Mouse (Mus musculus) intestine, postnatal 0 days (tissue): ENCODE measurements around the gene Tgfbr1. TPM values are rescaled to one million over a fixed set of nuclear protein-coding genes. Genes with fewer than 3 reads are reported as not detected.

Experiments used
- ATAC-seq: fragments of 200-750 bp; cut with Nextera tagmentation; 2 replicates; pipeline ENCODE4 v1.8.0; 2017; ENCODE audit warnings: mild to moderate bottlenecking, moderate TSS enrichment, moderate library complexity
- H3K27ac ChIP-seq: fragments of 300-500 bp; sonication (generic); 2 replicates; pipeline ENCODE4 v1.5.1; 2014; ENCODE audit warnings: mild to moderate bottlenecking, low read depth, low read length, moderate library complexity
- H3K27me3 ChIP-seq: fragments of 300-500 bp; sonication (generic); replicated peaks from 2 replicates; pipeline ENCODE4 v1.6.1; 2014; ENCODE audit warnings: low read length, mixed read lengths; ENCODE audit not compliant: control insufficient read depth, insufficient read depth
- H3K36me3 ChIP-seq: fragments of 300-500 bp; sonication (generic); 2 replicates; pipeline ENCODE4 v1.6.1; 2014; ENCODE audit warnings: mild to moderate bottlenecking, moderate library complexity; ENCODE audit not compliant: control insufficient read depth, insufficient read depth
- H3K4me1 ChIP-seq: fragments of 300-500 bp; sonication (generic); replicated peaks from 2 replicates; pipeline ENCODE4 v1.6.1; 2014; ENCODE audit warnings: antibody characterized with exemption, low read length, mixed read lengths; ENCODE audit not compliant: control insufficient read depth, insufficient read depth
- H3K4me2 ChIP-seq: fragments of 300-500 bp; sonication (generic); replicated peaks from 2 replicates; pipeline ENCODE4 v1.6.1; 2014; ENCODE audit warnings: low read depth, mild to moderate bottlenecking, moderate library complexity
- H3K4me3 ChIP-seq: fragments of 300-500 bp; sonication (generic); 2 replicates; pipeline ENCODE4 v1.5.1; 2014; ENCODE audit warnings: low read depth, low read length
- H3K9ac ChIP-seq: fragments of 300-500 bp; sonication (generic); 2 replicates; pipeline ENCODE4 v1.6.1; 2014; ENCODE audit warnings: mild to moderate bottlenecking, low read depth, low read length
- H3K9me3 ChIP-seq: fragments of 300-500 bp; sonication (generic); 2 replicates; pipeline ENCODE4 v1.6.1; 2016; ENCODE audit warnings: mixed run types; ENCODE audit not compliant: control insufficient read depth
- CTCF ChIP-seq: sonication (generic); IDR thresholded peaks from 2 replicates; pipeline ENCODE4 v1.5.1; 2016; ENCODE audit warnings: low read depth, mild to moderate bottlenecking, control low read depth, antibody characterized with exemption, moderate library complexity
- WGBS: fragments of 180-500 bp; shearing (Covaris S2); extraction: QIAGEN DNeasy Blood & Tissue Kit; methylation state at CpG from one replicate; pipeline ENCODE4 v1.1.7; 2014; 5-methylcytosine and 5-hydroxymethylcytosine counted together
- polyA plus RNA-seq: library from polyadenylated mRNA; unstranded; fragments of >200 nt; fragmentation: Nextera tagmentation; extraction: Ambion mirVana; gene quantifications from 2 replicates; pipeline ENCODE4 v1.2.1, GENCODE M21; 2015

Tgfbr1 gene
- polyA plus RNA-seq, 1 experiment from 2014 or later: 9.6 TPM

- Histone ChIP-seq H3K9me3 (no peaks in the 10 kb centered on the region), H3K4me2 (no peak overlapping the region), H3K4me3 (no peak overlapping the region), H3K9ac (no peak overlapping the region), H3K27me3 (no peaks in the 10 kb centered on the region), H3K36me3 (no peaks in the 10 kb centered on the region), H3K4me1 (0 out of 2 replicates have a peak, but pooled peaks cover 2% of the 10 kb centered on the region), H3K27ac (no peak overlapping the region)
- 86% methylated on average over 11 of the region's 11 CpGs for WGBS
- no peak for ATAC-seq
- no peak for TF ChIP-seq CTCF
Measured at GRCm38 (mm10) chr4:47440951-47441350, 87.9 kb downstream of the Tgfbr1 start.

GRCm38 (mm10) chr4:47448526-47448925 lies 95.5 kb downstream of the Tgfbr1 start:
- 82% methylated on average over 3 of the region's 3 CpGs for WGBS
- ATAC-seq: no peak
- no peaks in the 10 kb centered on the region for H3K36me3 ChIP-seq
- H3K4me1 ChIP-seq: no peaks in the 10 kb centered on the region
- H3K27me3 ChIP-seq: no peaks in the 10 kb centered on the region
- no peak overlapping the region for H3K27ac ChIP-seq
- TF ChIP-seq CTCF: no peak
- no peak overlapping the region for H3K9ac ChIP-seq
- H3K4me3 ChIP-seq: no peak overlapping the region
- H3K9me3 ChIP-seq: no peaks in the 10 kb centered on the region
- no peak overlapping the region for H3K4me2 ChIP-seq

GRCm38 (mm10) chr4:47449116-47449515 lies 96.1 kb downstream of the Tgfbr1 start:
- Histone ChIP-seq H3K9me3 (no peaks in the 10 kb centered on the region), H3K4me1 (no peaks in the 10 kb centered on the region), H3K4me3 (no peak overlapping the region), H3K36me3 (no peaks in the 10 kb centered on the region), H3K27ac (no peak overlapping the region), H3K4me2 (no peak overlapping the region), H3K9ac (no peak overlapping the region), H3K27me3 (no peaks in the 10 kb centered on the region)
- no peak for TF ChIP-seq CTCF
- WGBS: 59% methylated on average over 5 of the region's 5 CpGs
- ATAC-seq: no peak

- 35% methylated on average over 18 of the region's 18 CpGs for WGBS
- no peak for ATAC-seq
- no peaks in the 10 kb centered on the region for H3K27me3 ChIP-seq
Measured at GRCm38 (mm10) chr4:47449586-47450522, 96.8 kb downstream of the Tgfbr1 start.

More at GRCm38 (mm10) chr4:47449586-47450522, 96.8 kb downstream of the Tgfbr1 start:
- TF ChIP-seq CTCF: no peak
- Histone ChIP-seq H3K36me3 (no peaks in the 10 kb centered on the region), H3K4me1 (no peaks in the 10 kb centered on the region), H3K4me3 (no peak overlapping the region), H3K27ac (no peak overlapping the region), H3K4me2 (no peak overlapping the region), H3K9ac (no peak overlapping the region), H3K9me3 (no peaks in the 10 kb centered on the region)

Other genes starting within 250 kb of the Tgfbr1 start
- 13.0 and 13.1 TPM in 2 replicates for gene Col15a1, start 145.1 kb upstream of the Tgfbr1 start, polyA plus RNA-seq
- 28.1 and 29.2 TPM in 2 replicates for gene Alg2, start 121.1 kb downstream of the Tgfbr1 start, polyA plus RNA-seq
- gene Sec61b, start 121.4 kb downstream of the Tgfbr1 start, polyA plus RNA-seq: 381 and 392 TPM in 2 replicates